Mouse (Mus musculus): ENCODE measurements around the gene Fam20a. TPM values are rescaled to one million over a fixed set of nuclear protein-coding genes. Genes with fewer than 3 reads are reported as not detected.

Fam20a gene
- polyA plus RNA-seq, 1 experiment = not detected

- Histone ChIP-seq H3K4me1 (ENCODE audit: control insufficient read depth, insufficient read depth, low read length) (0 out of 2 replicates have a peak, but pooled peaks cover 3% of the 10 kb centered on the region), H3K27ac (ENCODE audit: insufficient read depth, low read depth, low read length) (no peak overlapping the region), H3K4me3 (ENCODE audit: insufficient read depth, low read depth, low read length) (no peak overlapping the region)
- WGBS = 84% methylated on average over 3 of the region's 3 CpGs
- TF ChIP-seq POLR2A (IDR thresholded peaks at IDR 0.05; ENCODE audit: insufficient read depth, low read depth, low read length) = no peak
- TF ChIP-seq CTCF (IDR thresholded peaks at IDR 0.05; ENCODE audit: insufficient read depth, low read depth, low read length) = no peak
Measured at GRCm38 (mm10) chr11:109707442-109707841, 14.6 kb downstream of the Fam20a start.

- TF ChIP-seq CTCF (IDR thresholded peaks at IDR 0.05; ENCODE audit: insufficient read depth, low read depth, low read length) = no peak
- TF ChIP-seq POLR2A (IDR thresholded peaks at IDR 0.05; ENCODE audit: insufficient read depth, low read depth, low read length) = no peak
- H3K4me3 ChIP-seq (ENCODE audit: insufficient read depth, low read depth, low read length) = no peak overlapping the region
- H3K27ac ChIP-seq (ENCODE audit: insufficient read depth, low read depth, low read length) = no peak overlapping the region
- WGBS = 82% methylated on average over 4 of the region's 4 CpGs
- 0 out of 2 replicates have a peak, but pooled peaks cover 3% of the 10 kb centered on the region for H3K4me1 ChIP-seq (ENCODE audit: control insufficient read depth, insufficient read depth, low read length)
Measured at GRCm38 (mm10) chr11:109706586-109706985, 15.5 kb downstream of the Fam20a start.

GRCm38 (mm10) chr11:109706055-109706412 lies 16.0 kb downstream of the Fam20a start:
- Histone ChIP-seq H3K4me3 (ENCODE audit: insufficient read depth, low read depth, low read length) (no peak overlapping the region), H3K27ac (ENCODE audit: insufficient read depth, low read depth, low read length) (no peak overlapping the region), H3K4me1 (ENCODE audit: control insufficient read depth, insufficient read depth, low read length) (0 out of 2 replicates have a peak, but pooled peaks cover 3% of the 10 kb centered on the region)
- WGBS = 80% methylated on average over 9 of the region's 9 CpGs
- no peak for TF ChIP-seq CTCF (IDR thresholded peaks at IDR 0.05; ENCODE audit: insufficient read depth, low read depth, low read length)
- no peak for TF ChIP-seq POLR2A (IDR thresholded peaks at IDR 0.05; ENCODE audit: insufficient read depth, low read depth, low read length)

GRCm38 (mm10) chr11:109705336-109706054 lies 16.6 kb downstream of the Fam20a start:
- 0 out of 2 replicates have a peak, but pooled peaks cover 3% of the 10 kb centered on the region for H3K4me1 ChIP-seq (ENCODE audit: control insufficient read depth, insufficient read depth, low read length)
- H3K4me3 ChIP-seq (ENCODE audit: insufficient read depth, low read depth, low read length) = no peak overlapping the region
- H3K27ac ChIP-seq (ENCODE audit: insufficient read depth, low read depth, low read length) = no peak overlapping the region
- TF ChIP-seq POLR2A (IDR thresholded peaks at IDR 0.05; ENCODE audit: insufficient read depth, low read depth, low read length) (no peak), CTCF (IDR thresholded peaks at IDR 0.05; ENCODE audit: insufficient read depth, low read depth, low read length) (no peak)
- WGBS = 60% methylated on average over 9 of the region's 9 CpGs

GRCm38 (mm10) chr11:109704311-109705205 lies 17.5 kb downstream of the Fam20a start:
- no peak for TF ChIP-seq CTCF (IDR thresholded peaks at IDR 0.05; ENCODE audit: insufficient read depth, low read depth, low read length)
- no peak for TF ChIP-seq POLR2A (IDR thresholded peaks at IDR 0.05; ENCODE audit: insufficient read depth, low read depth, low read length)
- Histone ChIP-seq H3K4me1 (ENCODE audit: control insufficient read depth, insufficient read depth, low read length) (0 out of 2 replicates have a peak, but pooled peaks cover 3% of the 10 kb centered on the region), H3K27ac (ENCODE audit: insufficient read depth, low read depth, low read length) (no peak overlapping the region), H3K4me3 (ENCODE audit: insufficient read depth, low read depth, low read length) (no peak overlapping the region)
- WGBS = 78% methylated on average over 22 of the region's 22 CpGs

GRCm38 (mm10) chr11:109703845-109704244 lies 18.2 kb downstream of the Fam20a start:
- WGBS = 60% methylated on average over 9 of the region's 9 CpGs
- no peak overlapping the region for H3K27ac ChIP-seq (ENCODE audit: insufficient read depth, low read depth, low read length)
- H3K4me3 ChIP-seq (ENCODE audit: insufficient read depth, low read depth, low read length) = no peak overlapping the region
- TF ChIP-seq CTCF (IDR thresholded peaks at IDR 0.05; ENCODE audit: insufficient read depth, low read depth, low read length) (no peak), POLR2A (IDR thresholded peaks at IDR 0.05; ENCODE audit: insufficient read depth, low read depth, low read length) (no peak)
- H3K4me1 ChIP-seq (ENCODE audit: control insufficient read depth, insufficient read depth, low read length) = 0 out of 2 replicates have a peak, but pooled peaks cover 3% of the 10 kb centered on the region

- Histone ChIP-seq H3K4me3 (ENCODE audit: insufficient read depth, low read depth, low read length) (no peak overlapping the region), H3K4me1 (ENCODE audit: control insufficient read depth, insufficient read depth, low read length) (0 out of 2 replicates have a peak, but pooled peaks cover 3% of the 10 kb centered on the region), H3K27ac (ENCODE audit: insufficient read depth, low read depth, low read length) (no peak overlapping the region)
- TF ChIP-seq CTCF (IDR thresholded peaks at IDR 0.05; ENCODE audit: insufficient read depth, low read depth, low read length) (no peak), POLR2A (IDR thresholded peaks at IDR 0.05; ENCODE audit: insufficient read depth, low read depth, low read length) (no peak)
- 74% methylated on average over 10 of the region's 10 CpGs for WGBS
Measured at GRCm38 (mm10) chr11:109702031-109702815, 19.9 kb downstream of the Fam20a start.

GRCm38 (mm10) chr11:109700761-109701160 lies 21.3 kb downstream of the Fam20a start:
- no peak for TF ChIP-seq CTCF (IDR thresholded peaks at IDR 0.05; ENCODE audit: insufficient read depth, low read depth, low read length)
- no peak for TF ChIP-seq POLR2A (IDR thresholded peaks at IDR 0.05; ENCODE audit: insufficient read depth, low read depth, low read length)
- H3K4me1 ChIP-seq (ENCODE audit: control insufficient read depth, insufficient read depth, low read length) = 0 out of 2 replicates have a peak, but pooled peaks cover 3% of the 10 kb centered on the region
- no peak overlapping the region for H3K27ac ChIP-seq (ENCODE audit: insufficient read depth, low read depth, low read length)
- WGBS = 52% methylated on average over 6 of the region's 6 CpGs
- H3K4me3 ChIP-seq (ENCODE audit: insufficient read depth, low read depth, low read length) = no peak overlapping the region

Data from olfactory bulb, adult 2 months (tissue).